Mouse (Mus musculus) small intestine, adult 2 months (tissue): ENCODE measurements at regions not wholly inside any gene's neighbourhood (a gene's known extent, or its start where the extent isn't known, plus 50 kb on each side); places are given as distances from the start of the nearest gene placed in this dataset.
"Not testable (repeated sequence)": the region's sequence is repeated elsewhere in the genome, so short reads cannot be mapped to it uniquely, and the experiment has no call there.

Experiments used
- H3K27ac ChIP-seq: fragments of 200-500 bp; 2 replicates; pipeline ENCODE4 v1.5.1; 2012; ENCODE audit warnings: low read depth, low read length, control low read depth, inconsistent platforms; ENCODE audit not compliant: insufficient read depth
- H3K27me3 ChIP-seq: fragments of 200-500 bp; 2 replicates; pipeline ENCODE4 v1.6.1; 2012; ENCODE audit warnings: mild to moderate bottlenecking, moderate library complexity, low read length, inconsistent platforms; ENCODE audit not compliant: control insufficient read depth, insufficient read depth
- H3K36me3 ChIP-seq: fragments of 200-500 bp; 2 replicates; pipeline ENCODE4 v1.6.1; 2012; ENCODE audit warnings: mild to moderate bottlenecking, low read length, control low read depth, inconsistent platforms; ENCODE audit not compliant: control insufficient read depth, insufficient read depth
- H3K4me1 ChIP-seq: fragments of 200-500 bp; 2 replicates; pipeline ENCODE4 v1.6.1; 2012; ENCODE audit warnings: low read length, inconsistent platforms, mixed read lengths; ENCODE audit not compliant: control insufficient read depth, insufficient read depth, insufficient read length
- H3K4me3 ChIP-seq: fragments of 200-500 bp; 2 replicates; pipeline ENCODE4 v1.5.1; 2012; ENCODE audit warnings: low read depth, mild to moderate bottlenecking, control low read depth, inconsistent platforms, low read length, moderate library complexity
- CTCF ChIP-seq: fragments of 200-500 bp; IDR thresholded peaks from 2 replicates; pipeline ENCODE4 v1.5.1; 2012; ENCODE audit warnings: low read depth, mild to moderate bottlenecking, control low read depth, inconsistent platforms, low read length, moderate library complexity, mixed read lengths; ENCODE audit not compliant: insufficient replicate concordance, insufficient read length; ENCODE audit errors: extremely low read depth
- POLR2A ChIP-seq: fragments of 200-500 bp; IDR thresholded peaks from 2 replicates; pipeline ENCODE4 v1.6.1; 2012; ENCODE audit warnings: low read depth, mild to moderate bottlenecking, control low read depth, inconsistent platforms, low read length, moderate library complexity
- WGBS: fragments of 180-500 bp; shearing (Covaris S2); methylation state at CpG from one replicate; pipeline ENCODE4 v1.1.7; 2018; 5-methylcytosine and 5-hydroxymethylcytosine counted together

DNA sequence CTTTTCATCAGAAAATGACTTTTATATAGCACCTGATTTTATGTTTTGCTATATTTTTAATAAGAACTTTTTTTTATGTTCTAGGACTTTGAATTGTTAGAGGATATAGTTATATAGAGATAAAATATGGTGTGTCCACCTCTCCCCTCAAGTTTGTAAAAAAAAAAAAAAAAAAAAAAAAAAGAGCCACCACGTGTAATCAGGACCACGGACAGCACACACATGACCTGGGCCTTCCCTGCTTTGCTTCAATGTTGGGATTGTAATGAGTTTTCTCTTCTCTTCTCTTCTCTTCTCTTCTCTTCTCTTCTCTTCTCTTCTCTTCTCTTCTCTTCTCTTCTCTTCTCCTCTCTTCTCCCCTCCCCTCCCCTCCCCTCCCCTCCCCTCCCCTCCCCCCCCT lies 78.5 kb downstream of the 1700010I14Rik start:
- 19% methylated on average over 2 of the region's 2 CpGs for WGBS
- H3K27ac ChIP-seq, H3K27me3 ChIP-seq, H3K4me1 ChIP-seq, H3K4me3 ChIP-seq, H3K36me3 ChIP-seq: not testable (repeated sequence)

DNA sequence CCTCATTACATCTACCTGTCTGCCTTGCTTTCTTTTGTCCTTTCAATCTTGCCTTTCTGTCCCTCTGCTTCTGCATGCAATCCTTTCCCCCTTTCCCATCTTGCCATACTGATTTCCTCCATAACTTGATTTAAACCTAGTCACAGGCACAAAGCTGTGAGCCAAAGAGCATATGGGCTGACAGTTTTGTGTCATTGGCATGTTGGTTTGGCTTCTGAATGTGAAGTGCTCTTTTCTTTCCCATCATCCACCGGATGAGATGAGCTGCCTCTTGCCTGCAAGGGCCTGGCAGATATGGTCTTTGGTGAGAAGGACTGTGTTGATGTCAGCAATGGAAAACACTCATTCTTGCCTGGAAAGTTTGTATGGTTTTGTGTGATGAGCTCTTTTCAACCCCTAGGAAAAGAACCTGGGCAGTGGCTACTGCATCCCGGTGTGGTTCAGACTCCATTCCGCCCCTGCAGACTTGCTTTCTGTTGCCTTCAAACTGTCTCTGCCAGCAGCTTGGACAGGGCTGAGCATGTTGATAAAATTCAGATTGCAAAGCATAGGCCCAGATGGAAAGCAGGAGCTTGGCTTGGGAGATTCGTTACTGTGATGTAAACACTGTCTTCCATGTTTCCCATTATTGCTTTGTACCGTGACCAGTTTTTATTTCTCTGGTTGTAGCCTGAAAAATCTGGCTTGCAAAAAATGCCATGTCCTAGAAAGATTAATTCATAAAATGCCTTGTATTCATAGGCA lies 80.9 kb downstream of the 1700010I14Rik start:
- 78% methylated on average over 5 of the region's 5 CpGs for WGBS

DNA sequence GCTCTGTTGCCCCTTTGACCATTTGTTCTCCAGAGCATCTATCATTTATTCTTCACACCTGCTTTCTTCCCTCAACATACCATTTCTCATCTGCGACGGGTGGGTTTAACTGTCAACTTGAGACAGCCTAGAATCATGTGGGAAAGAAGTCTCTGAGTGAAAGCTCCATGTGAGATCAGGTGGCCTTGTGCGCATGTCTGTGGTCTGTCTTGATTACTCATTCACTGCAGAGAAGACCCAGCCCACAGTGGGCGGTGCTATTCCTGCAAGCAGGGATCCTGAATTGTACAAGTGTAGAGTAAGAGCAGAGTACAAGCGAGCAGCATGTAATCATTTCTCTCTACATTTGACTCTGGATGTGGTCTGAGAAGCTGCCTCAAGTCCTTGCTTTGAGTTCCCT lies 95.5 kb downstream of the 1700010I14Rik start:
- no peak overlapping the region for H3K4me3 ChIP-seq
- no peaks in the 10 kb centered on the region for H3K36me3 ChIP-seq
- 86% methylated on average over 5 of the region's 5 CpGs for WGBS
- H3K27me3 ChIP-seq, result no peaks in the 10 kb centered on the region
- H3K27ac ChIP-seq, result no peak overlapping the region
- no peaks in the 10 kb centered on the region for H3K4me1 ChIP-seq
- TF ChIP-seq CTCF, result no peak
- no peak for TF ChIP-seq POLR2A

More for the DNA sequence above, 80.9 kb downstream of the 1700010I14Rik start:
- TF ChIP-seq CTCF, result no peak
- no peak for TF ChIP-seq POLR2A
- Histone ChIP-seq H3K27ac (no peak overlapping the region), H3K27me3 (no peaks in the 10 kb centered on the region), H3K4me1 (no peaks in the 10 kb centered on the region), H3K36me3 (no peaks in the 10 kb centered on the region), H3K4me3 (no peak overlapping the region)

DNA sequence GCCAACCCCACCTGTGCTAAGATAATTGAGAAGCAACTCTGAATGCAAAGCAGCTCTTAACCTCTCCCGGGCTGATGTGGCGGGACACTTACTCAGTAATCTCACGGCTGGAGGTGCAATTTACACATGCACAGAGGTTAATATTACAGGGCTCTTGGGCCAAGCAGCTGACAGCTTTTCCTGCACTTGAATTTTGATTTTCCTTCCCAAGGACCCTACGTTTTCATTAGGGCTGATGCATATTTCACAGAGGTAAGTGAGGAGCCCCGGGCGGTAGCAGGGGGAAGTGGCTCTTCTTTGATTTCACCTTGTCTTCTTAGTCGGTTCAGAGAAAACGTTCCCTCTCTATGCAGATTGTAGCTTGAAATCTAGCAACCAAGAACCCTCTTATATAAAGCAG lies 139.7 kb downstream of the 1700010I14Rik start:
- Histone ChIP-seq H3K27ac (no peak overlapping the region), H3K4me1 (no peaks in the 10 kb centered on the region), H3K4me3 (no peak overlapping the region), H3K27me3 (no peaks in the 10 kb centered on the region), H3K36me3 (no peaks in the 10 kb centered on the region)
- TF ChIP-seq POLR2A (no peak), CTCF (no peak)
- 59% methylated on average over 8 of the region's 8 CpGs for WGBS

DNA sequence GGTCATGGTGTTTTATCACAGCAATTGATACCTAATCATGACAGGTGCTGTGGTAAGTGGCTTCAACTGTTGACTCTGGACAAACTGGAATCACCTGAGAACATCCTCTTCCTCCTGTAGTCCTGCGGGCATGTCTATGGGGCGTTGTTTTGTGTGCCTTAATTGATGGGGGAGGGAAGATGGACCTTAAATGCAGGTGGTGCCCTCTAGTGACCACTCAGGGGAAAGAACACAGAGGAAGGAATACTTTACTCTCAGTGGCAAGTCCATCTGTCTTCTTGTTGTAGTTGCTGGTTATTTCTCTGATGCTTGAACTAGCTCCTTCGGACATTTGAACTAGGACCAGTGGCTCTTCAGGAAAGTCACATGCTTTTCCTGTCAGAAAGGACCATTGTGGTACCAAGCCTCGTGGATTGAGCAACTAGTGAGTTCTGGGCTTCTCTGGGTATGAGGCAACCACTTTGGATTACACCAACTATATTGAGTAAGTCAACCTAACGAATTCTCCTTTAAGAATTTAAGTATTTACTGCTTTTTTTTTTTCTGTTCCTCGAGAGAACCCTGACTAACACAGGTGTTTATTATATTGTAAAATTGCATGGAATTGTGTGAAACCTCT lies 157.6 kb downstream of the 1700010I14Rik start:
- H3K27ac ChIP-seq, result no peak overlapping the region
- TF ChIP-seq POLR2A, result no peak
- TF ChIP-seq CTCF, result no peak
- no peaks in the 10 kb centered on the region for H3K4me1 ChIP-seq
- no peaks in the 10 kb centered on the region for H3K36me3 ChIP-seq
- 46% methylated on average over 6 of the region's 6 CpGs for WGBS
- H3K4me3 ChIP-seq, result no peak overlapping the region
- H3K27me3 ChIP-seq, result no peaks in the 10 kb centered on the region

DNA sequence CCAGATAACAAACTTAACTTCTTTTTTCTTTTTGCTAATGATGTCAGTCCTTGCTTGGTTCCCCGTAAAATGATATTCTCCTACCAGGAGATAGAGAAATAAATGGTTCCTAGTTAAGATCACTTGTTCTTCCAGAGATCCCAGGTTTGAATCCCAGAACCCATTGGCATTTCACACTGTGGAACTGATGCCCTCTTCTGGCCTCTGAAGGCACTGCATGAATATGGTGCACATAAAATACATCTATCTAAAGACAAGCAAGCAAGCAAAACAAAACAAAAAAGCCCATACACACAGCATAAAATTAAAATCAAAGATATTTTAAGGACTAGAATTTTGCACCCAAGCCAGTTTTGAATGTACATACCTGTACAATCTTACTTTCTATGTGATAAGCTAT lies 162.5 kb downstream of the 1700010I14Rik start:
- TF ChIP-seq POLR2A, result no peak
- TF ChIP-seq CTCF, result no peak
- Histone ChIP-seq H3K4me1 (no peaks in the 10 kb centered on the region), H3K27me3 (no peaks in the 10 kb centered on the region), H3K4me3 (no peak overlapping the region), H3K36me3 (no peaks in the 10 kb centered on the region), H3K27ac (no peak overlapping the region)
- WGBS, result 84% methylated on average over 1 of the region's 1 CpGs

DNA sequence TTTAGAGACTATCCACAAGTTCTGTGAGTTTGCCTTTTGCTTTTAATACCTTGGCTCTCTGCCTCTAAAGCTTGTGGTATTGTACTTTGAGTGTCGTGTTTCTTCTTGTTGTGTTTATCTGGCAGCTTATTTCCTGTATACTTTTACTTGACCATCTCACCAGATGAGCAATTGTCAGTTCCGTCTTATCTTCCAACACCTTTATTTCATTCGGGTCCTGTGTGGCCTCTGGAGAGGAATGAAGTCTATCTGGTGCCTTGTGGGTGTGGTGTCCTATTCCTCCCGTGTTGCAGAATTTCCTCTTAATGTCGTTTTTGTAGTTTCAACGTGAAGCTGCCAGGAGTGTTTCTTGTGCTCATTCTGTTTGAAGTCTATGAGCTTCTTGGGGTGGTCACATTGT lies 174.0 kb downstream of the 1700010I14Rik start:
- no peaks in the 10 kb centered on the region for H3K27me3 ChIP-seq
- H3K36me3 ChIP-seq, result no peaks in the 10 kb centered on the region
- H3K4me1 ChIP-seq, result no peaks in the 10 kb centered on the region
- TF ChIP-seq CTCF (no peak), POLR2A (no peak)
- 67% methylated on average over 6 of the region's 6 CpGs for WGBS
- H3K4me3 ChIP-seq, result no peak overlapping the region
- H3K27ac ChIP-seq, result no peak overlapping the region
